Mouse (Mus musculus): ENCODE results near the gene Usp47.
"Not testable (repeated sequence)": the region's sequence is repeated elsewhere in the genome, so short reads cannot be mapped to it uniquely, and the experiment has no call there.

The Usp47 gene

DNA sequence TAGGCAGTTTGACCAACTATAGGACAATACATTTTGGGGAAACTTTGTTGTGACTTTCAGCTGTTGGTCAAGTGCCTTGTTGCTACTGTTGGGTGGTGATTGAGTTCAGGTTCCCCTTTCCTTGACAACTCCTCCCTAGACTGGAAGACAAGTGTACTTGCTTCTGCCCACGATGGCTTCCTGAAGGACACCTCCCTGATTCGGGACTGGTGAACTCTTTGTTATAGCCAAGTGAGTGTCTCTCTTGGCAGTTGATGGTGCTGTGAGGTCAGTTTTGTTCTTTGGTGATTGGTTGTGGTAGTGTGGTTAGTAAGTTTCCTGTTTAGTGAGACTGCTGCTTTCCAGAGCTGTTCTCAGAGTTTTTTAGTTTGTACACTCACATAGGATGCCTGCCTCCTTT lies 19.5 kb downstream of the Usp47 start:
- peak; percentile 48 for DNase-seq

DNA sequence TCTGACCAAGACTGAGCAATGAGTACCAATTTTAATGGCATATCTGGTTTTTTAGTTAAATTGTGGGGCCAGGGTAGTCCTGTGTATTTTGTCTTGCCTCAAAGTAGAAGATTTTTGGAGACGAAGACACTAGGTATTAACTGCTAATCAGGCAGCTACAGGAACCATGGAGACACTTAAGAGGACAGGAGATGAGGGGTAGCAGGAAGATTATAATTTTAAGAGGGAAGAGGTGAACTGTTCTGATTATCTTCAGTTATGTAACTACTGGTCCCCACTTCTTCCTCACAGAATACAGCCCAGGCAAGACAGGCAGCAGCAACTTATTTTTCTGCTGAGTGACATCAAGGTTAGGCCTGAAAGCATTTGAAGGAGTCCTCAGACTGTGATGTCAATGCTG lies 21.9 kb downstream of the Usp47 start:
- DNase-seq: no peak

DNA sequence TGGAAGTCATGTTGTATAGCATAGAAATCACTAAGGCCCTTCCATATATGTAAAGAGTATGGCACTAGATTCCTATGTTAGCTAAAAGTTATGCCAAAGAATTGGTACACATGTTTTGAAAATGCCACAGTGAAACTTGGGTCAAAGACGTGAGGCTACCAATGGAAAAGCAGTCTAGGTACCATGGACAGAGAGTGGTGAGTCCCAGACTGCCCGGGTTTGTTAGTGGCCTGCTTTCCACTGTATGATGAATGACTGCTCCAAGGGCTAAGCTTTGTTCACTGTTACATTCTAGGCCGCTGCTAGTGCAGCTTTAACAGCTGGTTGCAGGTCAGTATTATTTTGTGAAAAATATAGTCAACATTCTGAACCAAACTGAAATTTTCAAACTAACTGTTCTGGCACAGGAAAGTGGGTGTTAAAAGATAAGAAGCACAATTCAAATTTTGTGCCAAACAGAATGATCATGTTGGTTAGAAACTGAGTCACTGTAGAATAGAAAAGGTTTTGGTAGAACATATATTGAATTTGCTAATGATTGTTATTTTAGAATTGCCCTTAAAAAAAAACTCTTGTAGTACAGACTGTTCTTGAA lies 22.6 kb downstream of the Usp47 start:
- no peak for DNase-seq

DNA sequence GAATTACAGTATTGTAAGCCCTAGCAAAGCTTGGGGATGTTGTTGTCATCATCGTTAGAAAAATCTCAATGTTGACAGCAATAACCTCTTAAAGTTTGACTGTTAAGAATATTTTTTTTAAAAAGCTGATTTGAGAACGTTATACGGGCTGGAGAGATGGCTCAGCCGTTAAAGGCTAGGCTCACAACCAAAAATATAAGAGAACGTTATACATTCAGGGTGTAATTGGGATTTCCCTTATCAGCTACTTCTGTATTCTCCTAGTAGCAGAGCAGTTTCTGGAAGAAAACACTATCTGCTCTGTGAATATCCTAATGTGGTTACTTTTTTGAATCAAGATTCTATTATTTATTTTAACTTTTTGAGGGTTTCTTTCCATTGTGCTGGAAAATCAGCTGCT lies 25.3 kb downstream of the Usp47 start:
- no peak for DNase-seq

DNA sequence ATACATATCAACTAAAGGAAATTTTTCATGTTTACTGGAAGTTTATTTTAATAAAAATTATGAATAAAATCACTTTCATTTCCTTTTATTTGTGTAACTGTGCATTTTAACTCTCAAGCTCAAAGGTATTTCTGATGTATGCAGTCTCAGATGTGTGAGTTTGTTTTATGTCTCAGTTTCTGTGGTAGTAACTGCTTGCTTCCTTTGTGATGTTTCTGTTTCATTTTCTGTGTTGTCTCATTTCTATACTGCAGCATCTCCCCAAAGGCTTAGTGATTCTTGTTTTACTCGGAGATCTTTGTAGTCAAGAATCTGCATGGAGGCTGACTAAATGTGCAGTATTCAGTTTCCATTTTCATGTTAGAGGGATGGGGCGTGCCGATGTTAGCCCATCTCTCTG lies 30.4 kb downstream of the Usp47 start:
- no peak for DNase-seq

DNA sequence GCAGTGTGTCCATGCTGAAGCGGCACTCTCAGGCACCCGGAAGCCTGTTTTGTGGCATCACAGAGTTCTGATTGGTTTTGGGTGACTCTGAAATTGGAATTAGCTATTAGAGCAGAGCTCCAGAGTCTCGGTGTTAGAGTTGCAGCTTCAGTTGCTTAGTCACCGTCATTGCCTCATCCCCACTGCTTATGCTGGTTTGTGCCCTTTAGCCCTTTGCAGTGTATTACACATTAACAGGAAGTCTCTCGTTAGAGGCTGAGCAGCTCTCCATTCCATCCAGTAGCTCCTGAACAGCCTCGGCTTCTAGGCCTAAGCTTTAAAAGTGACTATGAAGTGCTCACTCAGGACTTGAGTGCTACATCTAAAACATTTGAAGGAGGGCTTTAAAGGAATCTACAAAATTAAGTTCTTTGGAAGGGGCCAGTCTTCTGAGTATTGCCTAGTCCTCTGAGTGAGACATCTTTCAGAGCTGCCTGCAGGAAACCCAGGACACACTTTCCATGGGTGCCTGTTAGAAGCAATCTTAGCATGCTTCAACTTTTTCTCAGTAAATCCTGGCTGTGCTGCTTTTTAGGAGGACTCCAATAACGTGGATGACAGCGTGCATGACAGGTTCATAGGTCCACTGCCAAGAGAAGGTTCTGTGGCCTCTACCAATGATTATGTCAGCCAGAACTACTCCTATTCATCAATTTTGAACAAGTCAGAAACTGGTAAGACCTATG lies 32.8 kb downstream of the Usp47 start:
- peak; percentile 81 for DNase-seq

DNA sequence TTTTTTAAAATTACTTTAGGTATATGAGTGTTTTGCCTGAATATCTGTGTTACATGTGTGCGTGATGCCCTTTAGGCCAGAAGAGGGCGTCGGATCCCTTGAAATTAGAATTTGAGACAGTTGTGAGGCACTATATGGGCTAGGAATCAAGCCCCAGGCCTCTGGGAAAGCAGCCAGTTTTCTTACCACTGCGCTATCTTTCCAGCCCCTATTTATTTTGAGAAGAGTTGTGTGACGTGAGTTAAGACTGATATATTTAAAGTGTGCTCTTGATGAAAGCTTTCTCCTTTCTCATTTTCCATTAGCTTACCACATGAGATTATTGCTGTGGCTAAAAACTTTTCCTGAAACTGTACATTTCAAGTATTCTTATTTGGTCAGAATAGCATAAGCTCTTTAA lies 51.6 kb downstream of the Usp47 start:
- DNase-seq: no peak

DNA sequence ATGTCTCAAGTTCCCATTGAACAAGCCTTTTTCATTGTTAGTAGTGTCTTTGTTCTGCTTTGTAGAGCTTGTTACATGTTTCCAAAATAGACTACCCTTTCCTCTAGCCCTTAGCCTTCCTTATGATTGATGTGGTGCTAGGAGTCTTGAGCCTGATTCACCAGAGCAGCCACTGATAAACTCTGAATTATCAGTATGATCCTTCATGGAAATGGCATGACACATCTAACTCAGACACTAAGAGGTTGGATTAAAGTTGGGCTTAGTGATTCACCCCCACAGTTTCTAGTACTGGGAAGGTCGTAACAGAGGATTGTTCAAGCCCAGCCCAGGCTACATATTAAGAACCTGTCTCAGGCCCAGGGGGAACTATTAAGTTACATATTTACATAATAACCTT lies 59.3 kb downstream of the Usp47 start:
- DNase-seq: no peak

DNA sequence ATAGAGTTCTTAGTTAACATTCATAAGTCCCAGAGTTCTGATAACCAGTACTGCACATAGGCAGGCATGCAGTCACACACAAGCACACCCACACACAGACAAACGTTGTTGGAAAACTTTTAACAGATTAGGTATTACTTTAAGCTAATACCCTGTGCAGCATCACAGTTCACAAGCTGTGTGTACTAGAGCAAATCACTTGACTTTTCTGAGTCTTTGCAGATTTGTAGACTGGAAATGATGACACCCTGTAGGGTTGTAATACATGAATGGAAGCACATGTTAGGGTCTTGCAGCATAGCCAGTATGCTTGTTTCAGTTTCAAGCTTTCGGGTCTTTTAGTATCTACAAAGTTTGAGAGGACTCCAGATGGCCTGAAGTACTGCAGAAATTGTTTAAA lies 60.9 kb downstream of the Usp47 start:
- DNase-seq: no peak

DNA sequence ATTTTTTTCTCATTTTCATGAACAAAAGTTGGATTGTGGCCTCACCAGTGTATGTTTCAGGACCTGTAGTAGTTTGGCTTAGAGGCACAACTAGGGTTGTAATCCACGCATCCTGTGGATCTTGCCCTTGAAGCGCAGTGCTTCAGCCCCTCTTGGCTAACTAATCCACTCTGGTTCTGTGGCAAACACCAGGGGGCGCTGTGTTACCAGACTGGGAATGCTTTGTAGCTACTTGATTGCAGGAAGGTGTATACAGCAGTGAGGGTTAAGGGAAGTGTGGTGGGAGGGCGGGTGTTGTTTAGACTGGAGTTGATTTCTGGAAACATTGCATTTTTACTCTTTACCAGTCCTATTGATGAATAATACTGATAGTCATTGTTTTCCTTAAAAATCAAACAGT lies 61.8 kb downstream of the Usp47 start:
- DNase-seq: peak; percentile 91

DNA sequence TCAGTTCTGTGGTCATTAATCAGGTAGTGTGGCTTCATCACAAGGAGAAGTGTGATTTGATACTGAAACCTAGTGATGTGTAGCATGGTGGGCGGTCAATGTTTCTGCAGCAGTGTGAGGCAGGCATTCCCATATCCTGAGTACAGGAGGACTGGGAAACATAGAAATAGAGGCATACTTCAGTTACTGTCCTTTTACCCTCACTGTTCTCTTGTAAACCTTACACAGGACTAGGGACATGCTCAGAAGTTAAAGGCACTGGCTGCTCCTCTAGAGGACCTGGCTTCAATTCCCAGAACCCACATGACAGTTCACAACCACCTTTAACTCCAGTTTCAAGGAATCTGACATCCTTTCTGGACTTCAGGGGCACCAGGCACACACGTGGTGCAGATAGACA lies 62.9 kb downstream of the Usp47 start:
- no peak for DNase-seq

DNA sequence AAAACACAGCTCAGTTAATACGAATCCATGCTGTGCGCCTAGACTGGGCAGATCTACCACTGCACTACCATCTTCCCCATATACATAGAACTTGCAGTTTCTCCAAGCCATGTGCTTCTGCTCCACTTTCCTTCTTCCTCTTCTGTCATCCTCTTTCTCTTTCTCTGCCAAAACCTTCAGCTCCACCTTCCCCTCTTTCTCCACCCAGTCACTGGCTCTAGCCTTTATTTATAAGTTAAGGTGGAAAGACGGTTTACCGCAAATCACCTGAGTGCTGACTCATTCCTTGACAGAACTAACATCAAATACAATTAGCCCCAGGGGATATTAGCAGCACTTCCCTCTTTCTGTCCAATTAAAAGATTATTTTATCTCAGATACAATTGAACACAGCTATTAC lies 71.6 kb downstream of the Usp47 start:
- not testable (repeated sequence) for DNase-seq

DNA sequence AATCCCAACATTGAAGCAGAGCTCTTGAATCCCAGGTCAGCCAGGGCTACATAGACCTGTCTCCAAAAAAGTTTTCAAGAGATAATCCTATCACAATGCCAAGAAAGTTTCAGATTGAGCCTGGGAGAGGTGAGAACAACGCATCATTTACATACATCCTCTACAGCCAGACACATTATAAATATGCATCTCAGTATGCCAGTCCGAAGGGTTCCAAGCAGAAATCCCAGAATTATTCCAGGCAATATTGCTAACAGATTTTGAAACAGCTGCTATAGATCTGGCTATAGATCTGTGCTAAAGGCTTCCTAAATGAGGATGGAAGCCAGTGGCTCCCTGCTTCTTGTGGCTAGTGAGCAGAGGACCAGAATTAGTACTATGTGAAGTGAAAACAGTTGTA lies 77.6 kb downstream of the Usp47 start:
- DNase-seq: no peak

DNA sequence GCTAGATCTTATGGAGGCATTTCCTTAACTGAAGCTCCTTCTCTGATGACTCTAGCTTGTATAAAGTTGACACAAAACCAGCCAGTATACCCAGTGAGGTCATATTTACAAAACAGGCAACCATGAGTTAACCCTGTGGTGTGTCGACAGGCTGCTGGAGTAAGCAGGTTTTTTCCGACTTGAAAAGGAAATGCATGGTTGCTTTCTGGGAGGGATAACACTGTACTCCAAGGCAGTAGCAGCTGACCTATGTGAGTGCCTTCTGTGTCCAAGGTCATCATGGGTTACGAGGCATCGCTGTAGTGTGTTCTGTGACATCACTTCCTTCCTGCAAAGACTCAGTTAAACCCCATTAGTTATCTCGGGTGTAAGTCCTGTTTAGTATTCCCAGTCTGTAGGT lies 79.6 kb downstream of the Usp47 start:
- DNase-seq: no peak

DNA sequence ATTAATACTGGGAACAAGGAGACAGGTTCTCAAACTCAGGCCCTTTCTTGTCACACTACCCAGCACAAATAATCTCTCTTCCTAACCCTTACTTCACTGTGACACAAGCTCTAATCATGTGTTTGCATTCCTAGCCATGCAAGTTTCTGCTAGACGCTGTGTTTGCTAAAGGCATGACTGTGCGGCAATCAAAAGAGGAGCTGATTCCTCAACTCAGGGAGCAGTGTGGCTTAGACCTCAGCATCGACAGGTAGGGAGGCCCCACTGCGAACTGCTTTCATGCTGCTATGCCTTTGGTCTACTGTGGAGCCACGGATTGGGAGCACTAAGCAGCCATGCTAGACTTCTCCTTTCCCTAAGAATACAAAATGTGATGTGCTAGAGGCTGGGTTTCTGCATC lies 80.5 kb downstream of the Usp47 start:
- no peak for DNase-seq

DNA sequence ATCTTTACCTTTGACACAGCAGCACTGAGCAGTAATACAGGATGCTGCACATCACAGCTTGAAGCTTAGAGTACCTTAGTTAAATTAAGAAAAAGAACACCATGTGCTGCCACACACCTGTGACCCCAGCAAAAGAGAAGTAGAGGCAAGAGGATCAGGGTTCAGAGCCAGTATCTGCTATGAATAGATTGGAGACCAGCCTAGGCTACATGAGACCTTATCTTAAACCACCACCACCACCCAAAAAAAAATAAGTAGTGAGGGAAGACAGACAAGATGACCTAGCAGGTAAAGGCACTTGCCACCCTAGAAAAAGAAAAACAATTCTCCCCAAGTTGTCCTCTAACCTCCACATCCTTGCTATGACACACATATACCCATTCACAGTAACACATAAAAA lies 85.5 kb downstream of the Usp47 start:
- no peak for DNase-seq

DNA sequence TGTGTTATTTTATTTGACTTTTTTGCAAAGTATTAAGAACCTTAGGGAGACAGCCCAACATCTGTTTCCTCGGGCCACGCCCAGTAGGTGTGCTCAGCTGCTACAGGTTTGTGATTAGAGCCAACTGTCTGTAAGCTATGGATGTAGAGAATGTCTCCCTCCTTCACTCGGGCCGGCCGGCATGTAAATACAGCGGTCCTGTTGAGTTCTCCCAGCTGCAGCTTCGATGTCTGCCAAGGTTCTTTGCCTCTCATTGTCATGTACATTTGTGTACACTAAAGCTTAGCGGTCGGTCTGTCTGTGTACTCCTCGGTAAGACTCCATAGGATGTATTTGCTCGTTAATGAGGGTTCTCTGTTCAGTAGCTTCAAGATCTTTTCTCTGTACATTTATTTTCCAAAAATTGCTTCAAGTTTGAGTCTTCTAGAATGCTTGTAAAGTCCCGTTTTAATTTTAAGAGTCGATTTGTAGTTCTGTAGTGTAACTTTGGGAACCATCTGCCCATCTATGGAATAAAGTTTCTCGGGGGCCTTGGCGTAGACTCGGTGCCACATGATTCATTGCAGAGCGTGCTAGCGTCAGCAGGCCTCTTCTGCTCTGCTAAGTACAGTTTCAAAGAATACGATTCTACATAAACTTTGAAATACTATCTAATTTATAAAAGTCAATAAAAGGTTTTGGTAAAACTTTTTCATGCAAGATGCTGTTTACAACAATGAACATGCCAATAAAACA lies 87.5 kb downstream of the Usp47 start:
- DNase-seq: no peak

DNA sequence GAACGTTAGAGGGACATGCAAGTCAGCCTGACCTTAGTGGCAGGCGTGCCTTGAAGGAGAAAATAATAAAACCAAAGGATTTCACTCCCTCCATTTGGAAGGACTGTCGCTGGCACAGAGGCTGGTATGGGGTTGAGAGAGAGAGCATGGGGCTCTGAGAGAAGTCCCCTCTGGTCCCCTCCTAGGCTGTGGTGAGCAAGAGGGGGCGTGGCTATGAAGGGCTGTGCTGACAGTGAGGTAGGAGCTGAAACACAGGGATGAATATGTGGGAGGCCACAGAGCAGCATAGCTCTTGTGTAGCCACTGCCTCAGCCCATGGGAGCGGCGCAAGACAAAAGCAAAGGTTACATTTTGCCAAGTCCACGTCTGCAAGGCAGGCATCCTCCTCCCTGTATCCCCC lies 94.2 kb downstream of the Usp47 start:
- no peak for DNase-seq

DNA sequence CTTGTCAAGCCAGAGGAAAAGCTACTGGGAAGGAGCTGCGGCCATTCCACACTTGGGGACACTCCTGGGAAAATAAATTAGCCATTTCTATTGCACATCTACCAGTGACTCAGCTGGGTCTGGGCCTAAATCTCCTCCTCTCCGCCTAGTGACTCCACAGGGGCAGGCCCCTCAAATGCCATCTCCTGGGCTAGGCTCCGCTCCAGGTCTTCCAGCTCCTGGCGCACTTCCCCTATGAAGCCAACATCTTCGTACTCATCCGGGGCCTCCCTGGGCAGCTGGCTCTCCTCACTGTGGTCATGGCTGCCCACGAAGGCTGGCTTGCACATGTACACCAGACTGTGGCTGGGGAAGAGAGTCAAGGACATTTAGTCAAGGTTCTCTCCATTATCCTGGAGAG lies 94.8 kb downstream of the Usp47 start:
- no peak for DNase-seq

DNA sequence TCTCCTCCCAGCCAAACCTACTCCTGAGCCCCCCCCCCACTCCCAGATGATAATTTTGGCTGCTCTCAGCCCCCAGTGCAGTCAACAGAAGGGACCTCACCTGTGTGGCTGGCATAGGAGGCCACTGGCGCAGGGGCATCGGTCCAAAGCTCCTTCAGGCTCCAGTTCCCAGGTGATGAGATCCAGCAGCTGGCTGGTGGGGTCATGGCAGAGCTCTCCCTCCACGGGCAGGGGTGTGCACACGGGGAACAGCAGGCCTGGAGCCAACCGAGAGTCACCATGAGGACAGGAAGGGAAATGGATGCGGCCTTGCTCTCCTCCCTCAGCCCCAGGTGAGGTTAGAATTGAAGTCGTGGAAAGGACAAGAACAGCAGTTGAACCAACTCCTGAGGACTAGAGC lies 95.9 kb downstream of the Usp47 start:
- DNase-seq: no peak

DNA sequence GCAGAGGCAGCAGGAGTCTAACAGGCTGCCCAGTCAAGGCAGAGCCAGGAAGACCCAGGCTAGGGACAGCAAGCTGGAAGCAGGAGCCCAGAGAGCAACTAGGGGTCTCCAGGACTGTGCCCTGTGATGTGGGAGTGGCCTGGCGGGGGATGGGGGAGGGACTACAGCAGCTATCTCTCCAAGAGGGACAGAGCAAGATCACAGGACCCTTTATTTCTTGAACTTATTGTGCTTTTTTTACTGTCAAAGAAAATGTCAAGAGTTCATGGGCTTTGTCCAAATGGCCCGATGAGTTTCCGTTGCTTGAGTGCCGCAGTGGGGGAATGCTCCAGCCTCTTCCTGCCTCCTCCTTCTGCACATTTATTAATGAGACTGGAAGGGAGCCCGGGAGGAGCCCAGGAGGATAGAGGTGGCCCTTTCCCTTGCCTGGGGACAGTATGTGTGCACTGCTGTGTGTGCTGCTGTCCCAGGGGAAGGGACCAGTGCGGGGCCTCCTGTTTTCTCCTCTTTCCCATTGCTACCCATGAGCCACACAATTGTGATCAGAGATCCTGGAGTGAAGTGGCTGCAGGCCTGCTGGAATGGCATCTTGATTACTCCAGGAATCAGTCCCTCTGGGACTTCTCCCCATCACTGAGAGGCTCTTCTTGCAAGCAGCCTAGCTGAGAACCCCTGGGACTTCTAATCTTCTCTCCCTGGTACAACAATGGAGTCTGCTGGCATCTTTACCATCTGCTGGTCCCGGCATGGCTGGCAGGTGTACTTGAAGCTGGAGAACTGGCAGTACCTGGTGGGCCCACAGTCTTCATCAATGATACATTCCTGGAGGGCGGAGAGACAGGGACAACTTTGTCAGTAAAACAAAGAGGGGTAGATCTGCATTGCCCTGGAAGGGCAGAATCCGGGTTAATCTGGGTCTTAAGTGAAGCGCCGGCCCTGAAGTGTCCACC lies 97.8 kb downstream of the Usp47 start:
- no peak for DNase-seq

DNA sequence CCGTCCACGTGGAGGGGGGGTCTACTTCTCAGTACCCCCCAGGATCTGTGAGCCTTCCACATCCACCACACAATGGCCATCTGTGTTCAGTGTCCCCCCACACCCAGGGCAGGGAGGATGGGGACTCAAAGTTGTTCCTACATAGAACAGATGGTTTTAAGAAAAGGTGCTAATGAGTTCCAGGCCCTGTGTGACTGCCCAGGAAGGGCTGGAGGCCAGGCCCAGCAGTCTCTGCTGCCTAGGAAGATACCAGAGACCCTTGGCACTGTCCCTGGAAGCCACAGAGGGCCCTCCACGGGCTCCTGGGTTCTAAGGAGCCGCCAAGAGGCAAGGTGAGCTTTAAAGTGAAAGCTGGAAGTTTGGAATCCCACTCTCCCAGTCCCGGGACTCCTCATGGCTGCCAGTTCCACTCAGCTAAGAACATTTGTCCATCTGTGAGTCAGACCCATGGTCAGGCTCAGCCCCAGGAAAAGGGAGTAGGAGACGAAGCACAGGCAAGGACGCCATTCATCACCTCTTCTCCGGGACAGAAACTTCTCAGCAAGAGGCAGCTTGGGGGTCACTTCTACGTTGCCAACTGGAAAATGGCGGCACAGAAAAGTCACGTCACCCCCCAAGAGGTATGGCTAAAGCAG lies 98.7 kb downstream of the Usp47 start:
- no peak for DNase-seq

DNA sequence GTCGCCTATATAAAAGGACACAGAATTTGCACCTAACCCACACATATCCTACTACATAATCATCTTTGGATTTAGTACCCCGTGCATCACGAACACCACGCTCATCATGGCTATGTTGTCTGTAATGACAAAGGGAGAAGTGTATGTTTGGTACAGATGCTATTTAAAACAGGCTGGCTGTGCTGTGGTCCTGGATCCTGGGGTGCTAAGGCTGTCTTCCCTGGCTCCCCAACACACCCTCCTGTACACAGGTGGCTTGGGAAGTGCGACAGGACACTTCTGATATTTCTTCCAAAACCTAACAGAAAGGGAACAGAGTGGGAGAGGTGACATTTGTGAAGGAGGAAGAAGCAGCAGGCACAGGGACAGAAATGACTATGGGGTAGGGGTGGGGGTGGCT lies 100.3 kb downstream of the Usp47 start:
- no peak for DNase-seq
